Mouse (Mus musculus): ENCODE data around the gene Polr1a. TPM values are rescaled to one million over a fixed set of nuclear protein-coding genes. Genes with fewer than 3 reads are reported as not detected.
"Not testable (repeated sequence)": the region's sequence is repeated elsewhere in the genome, so short reads cannot be mapped to it uniquely, and the experiment has no call there.

Gene Polr1a
- total RNA-seq (2021), result 10 to 100 TPM; 32.3 to 40.5 TPM
- long read RNA-seq, experiment 1, partial matches to known transcripts, result 8 of 14 reads
- long read RNA-seq, experiment 1, other reads (novel, unspliced or antisense), result 6 of 14 reads
- long read RNA-seq, experiment 2, full-length matches to known transcripts, result 1 of 20 reads
- long read RNA-seq, experiment 2, partial matches to known transcripts, result 11 of 20 reads
- long read RNA-seq, experiment 2, other reads (novel, unspliced or antisense), result 8 of 20 reads

DNA sequence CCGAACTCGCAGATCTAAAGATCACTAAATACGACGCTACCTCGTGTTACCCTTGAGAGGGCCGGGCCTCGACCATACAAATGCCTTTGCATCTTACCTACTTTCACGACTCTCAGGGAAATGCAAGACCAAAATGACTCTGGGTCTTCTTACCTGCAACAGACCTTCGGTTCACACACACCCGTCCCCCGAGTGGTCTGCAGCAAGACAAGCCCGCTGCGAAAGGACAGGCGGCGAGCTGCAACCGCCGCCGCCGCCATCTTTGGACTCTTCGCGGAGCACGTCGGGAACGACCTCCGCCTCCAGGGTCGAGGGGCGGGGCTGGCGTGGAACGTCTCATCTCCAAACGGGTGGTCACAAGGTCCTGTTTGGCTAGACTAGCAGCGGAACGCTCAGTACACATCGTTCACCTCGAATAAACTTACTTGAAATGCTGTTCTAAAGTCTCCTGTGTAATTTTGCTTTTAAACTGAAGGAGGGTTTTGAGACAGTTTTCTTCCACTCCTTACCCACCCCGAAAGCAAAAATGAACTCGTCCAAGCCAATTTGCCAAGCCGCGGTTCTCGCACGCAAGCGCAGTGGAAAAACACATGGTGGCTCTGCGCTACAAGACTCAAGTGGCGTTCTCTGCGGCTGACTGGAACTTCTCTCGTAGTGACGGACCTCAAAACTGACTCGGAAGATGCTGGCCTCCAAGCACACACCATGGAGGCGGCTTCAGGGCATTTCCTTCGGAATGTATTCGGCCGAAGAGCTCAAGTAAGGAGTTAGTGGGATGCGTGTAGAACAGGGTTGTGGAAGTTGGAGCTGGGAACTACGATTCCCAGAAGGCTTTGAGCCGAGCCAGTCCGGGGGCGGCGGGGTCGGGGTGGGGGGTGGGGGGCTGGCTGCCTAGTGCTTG lies at the start of gene Polr1a, which contains the start of gene Ptcd3:
Gene Polr1a, plus strand, starts transcription at position 573 of the 901 bp plus-strand sequence.
Gene Ptcd3, minus strand, starts transcription at position 270 of the 901 bp plus-strand sequence.
- DNase-seq, result peak; percentile 88
- intact Hi-C loops (cut with DNase I), result no loop called here

GRCm38 (mm10) chr6:71867751-71868150 lies 41.1 kb upstream of the Polr1a start:
- DNase-seq, result no peak
- intact Hi-C loops (cut with DNase I), result no loop called here

DNA sequence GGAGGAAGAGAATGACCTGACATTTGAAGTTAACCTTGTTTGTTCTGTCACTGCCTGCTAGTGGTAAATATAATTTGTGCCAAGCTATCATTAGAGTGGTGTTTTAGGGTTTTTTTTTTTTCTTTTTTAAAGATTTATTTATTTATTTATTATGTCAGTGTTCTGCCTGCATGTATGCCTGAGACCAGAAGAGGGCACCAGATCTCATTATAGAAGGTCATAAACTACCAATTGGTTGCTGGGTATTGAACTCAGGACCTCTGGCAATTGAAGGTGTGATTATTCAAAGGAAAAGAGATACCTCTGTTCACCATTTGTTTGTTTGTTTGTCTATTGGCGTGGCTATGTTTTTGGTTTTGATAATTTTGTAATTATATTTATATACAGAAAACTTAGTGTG lies 40.0 kb upstream of the Polr1a start:
- DNase-seq, result no peak
- intact Hi-C loops (cut with DNase I), result no loop called here

DNA sequence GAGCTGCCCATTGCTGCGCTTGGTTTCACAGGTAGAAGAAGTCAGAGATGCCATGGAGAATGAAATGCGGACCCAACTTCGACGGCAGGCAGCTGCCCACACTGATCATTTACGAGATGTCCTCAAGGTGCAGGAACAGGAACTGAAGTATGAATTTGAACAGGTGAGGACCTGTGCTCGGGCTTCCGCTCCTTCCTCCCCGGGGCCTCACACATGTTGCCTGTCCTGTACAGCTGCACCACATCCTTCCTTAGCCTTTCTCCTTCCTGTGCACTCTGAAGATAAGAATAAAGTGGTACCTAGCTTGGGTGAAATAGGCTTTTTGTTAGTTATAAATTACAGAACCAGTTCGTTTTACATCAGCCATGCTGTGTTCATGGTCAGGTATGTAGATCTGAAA lies 37.5 kb upstream of the Polr1a start:
- intact Hi-C loops (cut with DNase I), result loop anchor here (5.0 kb wide), 1 partner anchor 296 kb away; no protein-coding TSS in a partner anchor
- DNase-seq, result no peak

DNA sequence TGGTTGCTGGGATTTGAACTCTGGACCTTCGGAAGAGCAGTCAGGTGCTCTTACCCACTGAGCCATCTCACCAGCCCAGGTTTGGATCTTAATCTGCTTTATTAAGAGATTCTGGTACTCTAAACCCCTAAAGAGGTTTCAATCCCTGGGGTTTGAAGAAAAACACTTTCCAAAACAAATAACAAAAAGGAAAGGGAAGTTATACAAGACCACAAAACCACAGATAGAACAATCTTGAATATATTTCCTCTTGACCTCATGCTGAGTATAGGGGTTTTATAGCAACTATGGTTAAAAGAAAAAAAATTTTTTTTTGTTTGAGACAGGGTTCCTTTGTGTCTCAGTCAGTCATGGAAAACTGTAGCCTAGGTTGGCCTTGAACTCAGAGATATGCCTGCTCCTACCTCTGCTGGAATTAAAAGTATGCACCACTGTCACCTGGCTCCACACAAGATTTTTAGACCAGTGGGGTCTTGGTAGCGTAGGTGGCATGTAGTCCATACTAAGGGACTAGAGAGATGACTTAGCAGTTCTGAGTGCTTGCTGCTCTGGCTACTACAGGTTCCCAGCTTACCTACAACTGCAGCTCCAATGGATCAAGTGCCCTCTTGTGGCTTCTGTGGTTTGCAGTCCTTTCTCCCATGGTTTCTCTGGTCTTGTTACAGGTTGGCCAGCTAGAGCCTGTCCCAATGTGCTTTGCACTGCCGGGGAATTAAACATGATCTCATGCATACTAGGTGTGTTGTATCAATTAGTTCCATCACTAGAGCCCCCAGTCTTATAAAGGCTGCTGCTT lies 30.7 kb upstream of the Polr1a start:
- DNase-seq, result no peak
- intact Hi-C loops (cut with DNase I), result no loop called here

DNA sequence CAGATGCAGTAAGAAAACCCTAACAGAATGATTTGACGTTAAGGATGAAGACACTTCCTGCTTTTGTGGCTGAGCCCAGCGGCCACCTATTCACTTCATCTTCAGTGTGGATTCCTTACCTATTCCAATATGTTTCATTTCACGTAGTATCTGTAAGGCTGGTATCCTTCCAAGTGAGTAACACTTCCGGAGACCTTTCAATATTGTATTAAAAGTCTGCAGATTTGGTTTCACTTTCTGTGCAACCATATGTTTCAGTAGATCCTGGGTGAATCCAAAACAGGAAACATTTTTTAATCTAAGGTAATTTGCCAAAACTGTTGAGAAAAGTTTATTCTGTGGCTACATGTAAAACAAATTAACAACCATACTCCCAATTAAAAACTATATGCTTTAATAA lies 15.6 kb upstream of the Polr1a start:
- DNase-seq, result no peak
- intact Hi-C loops (cut with DNase I), result loop anchor here (5.0 to 10.0 kb wide), 2 partner anchors 36 to 288 kb away; no protein-coding TSS in a partner anchor

- intact Hi-C loops (cut with DNase I), result no loop called here
- DNase-seq, result no peak
Measured at GRCm38 (mm10) chr6:71907702-71908235, 1.1 kb upstream of the Polr1a start.

GRCm38 (mm10) chr6:71909384-71909783 lies 531 bp downstream of the Polr1a start:
- no peak for DNase-seq
- intact Hi-C loops (cut with DNase I), result no loop called here

GRCm38 (mm10) chr6:71909840-71910239 lies 987 bp downstream of the Polr1a start:
- DNase-seq, result no peak
- intact Hi-C loops (cut with DNase I), result no loop called here

GRCm38 (mm10) chr6:71911686-71912450 lies 3.0 kb downstream of the Polr1a start:
- DNase-seq, result no peak
- intact Hi-C loops (cut with DNase I), result no loop called here

- intact Hi-C loops (cut with DNase I), result no loop called here
- DNase-seq, result no peak
Measured at GRCm38 (mm10) chr6:71920752-71921151, 11.9 kb downstream of the Polr1a start.

DNA sequence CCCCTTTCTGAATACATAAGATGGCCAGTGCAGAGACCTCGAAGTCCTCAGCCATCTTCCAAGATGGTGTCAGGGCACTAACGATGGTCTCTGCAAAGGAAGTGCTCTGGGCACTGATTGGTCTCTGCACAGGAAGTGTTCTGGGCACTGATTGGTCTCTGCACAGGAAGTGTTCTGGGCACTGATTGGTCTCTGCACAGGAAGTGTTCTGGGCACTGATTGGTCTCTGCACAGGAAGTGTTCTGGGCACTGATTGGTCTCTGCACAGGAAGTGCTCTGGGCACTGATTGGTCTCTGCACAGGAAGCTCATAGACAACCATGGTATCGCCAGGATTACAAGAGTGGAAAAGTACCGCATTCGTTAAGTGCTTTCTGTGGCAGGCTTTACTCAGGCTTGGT lies 16.4 kb downstream of the Polr1a start:
- intact Hi-C loops (cut with DNase I); DNase-seq: not testable (repeated sequence)

- DNase-seq, result peak in 1 of 2 experiments; percentile 57
- intact Hi-C loops (cut with DNase I), result loop anchor here (2.0 kb wide), 1 partner anchor 237 kb away; no protein-coding TSS in a partner anchor
Measured at GRCm38 (mm10) chr6:71927911-71928310, 19.1 kb downstream of the Polr1a start.

DNA sequence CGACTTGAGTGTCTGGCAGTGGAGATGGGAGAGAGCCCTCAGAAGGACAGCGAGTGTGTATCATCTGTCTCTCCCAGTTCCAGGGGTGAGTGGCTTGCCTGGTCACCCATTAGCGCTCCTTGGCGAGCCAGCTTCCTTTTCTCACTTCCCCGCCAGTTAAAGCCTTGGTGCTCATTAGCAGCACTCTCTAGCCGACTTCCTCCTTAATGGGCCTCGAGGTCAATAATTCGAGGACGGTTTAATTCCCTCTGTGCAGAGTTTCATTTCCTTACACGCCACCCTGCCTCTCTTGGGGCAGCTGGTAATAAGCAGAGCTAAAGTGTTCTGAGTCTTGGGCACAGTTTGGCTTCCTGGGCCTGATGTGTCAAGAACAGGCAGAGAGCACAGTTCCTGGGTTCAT lies 21.2 kb downstream of the Polr1a start:
- intact Hi-C loops (cut with DNase I), result no loop called here
- no peak for DNase-seq

DNA sequence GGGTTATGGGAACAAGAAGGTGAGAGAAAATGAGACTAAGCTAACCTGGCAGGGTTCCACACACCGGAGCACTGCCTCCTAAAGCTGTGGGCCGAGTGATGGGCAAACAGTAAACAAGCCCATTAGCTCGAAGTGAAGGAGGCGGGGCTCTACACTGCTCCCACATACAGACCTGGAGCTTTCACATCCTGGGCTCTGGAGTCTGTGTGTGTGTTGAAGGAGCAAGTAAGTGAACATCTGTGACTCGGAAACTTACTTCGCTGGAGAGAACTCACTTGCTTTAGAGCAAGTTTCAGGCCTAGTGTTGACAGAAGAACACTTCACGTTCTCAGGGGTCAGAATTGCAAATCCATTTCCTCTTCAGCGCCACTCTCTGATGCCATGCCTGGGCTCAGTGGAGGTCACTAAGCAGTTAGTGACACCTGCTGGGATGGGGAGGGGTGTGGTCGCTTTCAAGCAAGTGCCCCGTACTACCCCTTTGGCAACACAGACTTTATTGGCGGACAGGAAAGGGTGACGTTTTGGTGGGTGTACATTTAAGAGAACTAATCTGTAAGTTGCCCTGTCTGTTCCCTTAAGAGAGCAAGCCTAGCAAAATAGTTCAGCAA lies 22.1 kb downstream of the Polr1a start:
- no peak for DNase-seq
- intact Hi-C loops (cut with DNase I), result no loop called here

- intact Hi-C loops (cut with DNase I), result no loop called here
- no peak for DNase-seq
Measured at GRCm38 (mm10) chr6:71932347-71932746, 23.5 kb downstream of the Polr1a start.

DNA sequence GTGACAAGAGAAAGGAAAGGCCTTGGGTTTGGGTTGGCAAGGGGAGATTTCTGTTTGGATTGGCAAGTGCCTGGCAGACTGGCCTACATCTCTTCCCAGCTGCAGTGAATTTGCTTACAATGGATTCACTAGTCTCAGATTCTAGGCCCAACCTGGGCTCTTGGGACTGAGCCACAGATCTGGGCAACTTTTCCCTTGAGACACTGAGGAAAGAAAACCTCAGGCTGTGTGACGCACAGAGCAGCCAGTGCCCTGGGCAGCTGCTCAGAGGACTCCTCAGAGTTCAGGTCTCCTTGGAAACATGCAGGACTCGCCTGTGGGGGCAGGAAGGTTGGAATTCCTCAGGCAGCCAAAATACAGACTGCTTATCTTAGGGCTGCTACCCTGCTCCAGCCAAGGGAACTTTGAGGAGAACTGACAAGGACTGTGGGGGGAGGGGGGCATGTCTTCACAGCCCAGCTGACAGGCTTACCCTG lies 25.3 kb downstream of the Polr1a start:
- DNase-seq, result peak in 1 of 2 experiments; percentile 47
- intact Hi-C loops (cut with DNase I), result no loop called here

DNA sequence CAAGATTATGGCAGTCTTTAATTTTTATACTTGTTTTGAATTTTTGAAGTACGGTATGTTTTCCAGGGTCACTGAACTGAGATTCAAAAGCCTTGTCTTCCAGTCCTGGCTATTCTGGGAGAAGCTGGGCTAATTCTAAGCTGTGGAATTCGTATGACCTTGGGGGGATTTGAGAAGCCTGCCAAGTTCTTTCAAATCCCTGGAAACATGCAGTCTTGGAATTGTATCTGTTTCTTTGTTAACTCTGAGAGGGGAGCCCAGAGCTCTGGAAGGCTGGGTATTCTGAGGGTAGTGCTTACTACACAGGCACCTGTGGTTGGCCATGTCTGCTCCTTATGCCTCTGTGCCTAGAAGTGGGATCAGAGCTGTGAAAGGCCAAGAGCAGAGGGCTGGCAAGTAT lies 26.9 kb downstream of the Polr1a start:
- intact Hi-C loops (cut with DNase I), result no loop called here
- DNase-seq, result no peak

GRCm38 (mm10) chr6:71940912-71941311 lies 32.1 kb downstream of the Polr1a start:
- no peak for DNase-seq
- intact Hi-C loops (cut with DNase I), result no loop called here
